Comparison of ENCODE assay signal across 11 mouse cellular contexts in the genomic region with DNA sequence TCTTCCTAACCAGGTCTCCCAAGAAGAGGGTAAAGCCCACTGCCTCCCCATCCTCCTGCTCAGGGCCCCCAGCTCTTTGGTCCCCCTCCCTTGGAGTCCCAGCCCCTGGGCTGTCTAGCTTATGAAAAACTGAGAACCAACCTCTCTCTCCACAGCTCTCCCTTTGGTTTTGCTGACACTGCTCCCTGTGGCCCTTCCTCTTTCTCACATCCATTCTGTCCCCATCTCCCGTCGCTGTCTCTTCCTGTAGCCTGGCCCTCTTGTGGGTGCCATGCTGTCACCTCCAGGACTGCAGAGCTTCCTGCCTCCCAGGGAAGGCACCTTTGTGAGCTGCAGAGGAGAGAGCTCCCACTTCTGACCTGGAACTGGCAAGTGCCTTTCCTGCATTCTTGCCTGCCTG. TPM values are rescaled to one million over a fixed set of nuclear protein-coding genes. Genes with fewer than 3 reads are reported as not detected.
DNase-seq lines count a peak whose midpoint lies in the region; ATAC-seq lines count a peak whose summit lies in the region.
"Had no signal": no experiment of that assay in that cellular context is flagged by ENCODE, and none has a peak within 500 bp of the region (broad histone marks: within the 10 kb centered on the region; RNA-seq: fewer than 3 reads in every experiment).

No protein-coding gene starts in this region.

- H3K4me2 ChIP-seq in heart, embryonic 12.5 days, result no peak overlapping the region
- no peak overlapping the region for H3K4me2 ChIP-seq in liver, embryonic 12.5 days
- no peak overlapping the region for H3K4me2 ChIP-seq in liver, embryonic 11.5 days
- H3K4me2 ChIP-seq in liver, embryonic 16.5 days (ENCODE audit: low read depth, low read length), result no peak overlapping the region

- 40% methylated on average over 2 of the region's 2 CpGs for WGBS in heart, embryonic 12.5 days
- 23% methylated on average over 2 of the region's 2 CpGs for WGBS in liver, embryonic 12.5 days (ENCODE audit: insufficient replicate concordance)
- 15% methylated on average over 2 of the region's 2 CpGs for WGBS in liver, embryonic 11.5 days
- 11% methylated on average over 2 of the region's 2 CpGs for WGBS in liver, embryonic 16.5 days (ENCODE audit: insufficient replicate concordance)

- no peak for DNase-seq in heart, postnatal 14 days
- DNase-seq in liver, embryonic 11.5 days (ENCODE audit: low spot score), result no peak
- DNase-seq in right cerebral cortex, postnatal 14 days, result no peak
- DNase-seq: adrenal gland, adult 2 months; gastrocnemius, postnatal 36 days; thymus, adult 2 months had no signal

- intact Hi-C loops in heart, postnatal 14 days (cut with DNase I), result loop anchor here (5.0 kb wide), 1 partner anchor 34 kb away; no protein-coding TSS in a partner anchor

- no peaks in the 10 kb centered on the region for H3K9me3 ChIP-seq in heart, embryonic 12.5 days (replicated peaks)
- no peaks in the 10 kb centered on the region for H3K9me3 ChIP-seq in liver, embryonic 12.5 days (replicated peaks)
- no peaks in the 10 kb centered on the region for H3K9me3 ChIP-seq in liver, embryonic 11.5 days (ENCODE audit: control insufficient read depth, low read length)
- H3K9me3 ChIP-seq in liver, embryonic 16.5 days (replicated peaks; ENCODE audit: control insufficient read depth, low read length), result no peaks in the 10 kb centered on the region

- peak overlapping the region; percentile 67 for H3K27ac ChIP-seq in heart, embryonic 12.5 days (ENCODE audit: poor library complexity, severe bottlenecking)
- H3K27ac ChIP-seq in liver, embryonic 12.5 days, result peak overlapping the region; percentile 41; the same call in 1 of the 2 replicates
- H3K27ac ChIP-seq in liver, embryonic 11.5 days (ENCODE audit: low read depth, low read length), result no peak overlapping the region
- peak overlapping the region; percentile 39; the same call in 1 of the 2 replicates for H3K27ac ChIP-seq in brown adipose tissue, adult 24 weeks (replicated peaks; ENCODE audit: low read depth, low read length)
- 0 out of 2 replicates have a peak overlapping the region, but pooled peaks have one; percentile 14 for H3K27ac ChIP-seq in liver, embryonic 16.5 days (ENCODE audit: low read length)

- peaks cover 89% of the 10 kb centered on the region for H3K4me1 ChIP-seq in heart, embryonic 12.5 days (replicated peaks)
- H3K4me1 ChIP-seq in liver, embryonic 12.5 days, result peaks cover 64% of the 10 kb centered on the region
- peaks cover 55% of the 10 kb centered on the region for H3K4me1 ChIP-seq in liver, embryonic 11.5 days (replicated peaks; ENCODE audit: control insufficient read depth, insufficient read depth, low read length)
- H3K4me1 ChIP-seq in brown adipose tissue, adult 24 weeks (ENCODE audit: control insufficient read depth, insufficient read depth, insufficient read length, low read length), result peaks cover 36% of the 10 kb centered on the region
- peaks cover 44% of the 10 kb centered on the region for H3K4me1 ChIP-seq in liver, embryonic 16.5 days (ENCODE audit: control insufficient read depth, low read depth, low read length)

- H3K4me3 ChIP-seq in heart, embryonic 12.5 days, result no peak overlapping the region
- H3K4me3 ChIP-seq in liver, embryonic 12.5 days, result no peak overlapping the region
- no peak overlapping the region for H3K4me3 ChIP-seq in liver, embryonic 11.5 days (ENCODE audit: low read depth, low read length)
- no peak overlapping the region for H3K4me3 ChIP-seq in brown adipose tissue, adult 24 weeks (ENCODE audit: insufficient read depth, low read depth, low read length)
- H3K4me3 ChIP-seq in liver, embryonic 16.5 days (ENCODE audit: low read depth, low read length), result no peak overlapping the region

- peaks cover 5% of the 10 kb centered on the region for H3K36me3 ChIP-seq in heart, embryonic 12.5 days
- peaks cover 16% of the 10 kb centered on the region; the same call in 1 of the 2 replicates for H3K36me3 ChIP-seq in liver, embryonic 12.5 days
- H3K36me3 ChIP-seq in liver, embryonic 11.5 days (ENCODE audit: control insufficient read depth, insufficient read depth, low read length), result 0 out of 2 replicates have a peak, but pooled peaks cover 2% of the 10 kb centered on the region
- H3K36me3 ChIP-seq in liver, embryonic 16.5 days (ENCODE audit: control insufficient read depth, insufficient read depth), result no peaks in the 10 kb centered on the region

- no peaks in the 10 kb centered on the region for H3K27me3 ChIP-seq in heart, embryonic 12.5 days (replicated peaks)
- H3K27me3 ChIP-seq in liver, embryonic 12.5 days (replicated peaks), result no peaks in the 10 kb centered on the region
- no peaks in the 10 kb centered on the region for H3K27me3 ChIP-seq in liver, embryonic 11.5 days (replicated peaks; ENCODE audit: control insufficient read depth, insufficient read depth, low read length)
- H3K27me3 ChIP-seq in liver, embryonic 16.5 days (ENCODE audit: control insufficient read depth, insufficient read depth, low read depth, low read length), result no peaks in the 10 kb centered on the region

- H3K9ac ChIP-seq in heart, embryonic 12.5 days, result 0 out of 2 replicates have a peak overlapping the region, but pooled peaks have one; percentile 43
- H3K9ac ChIP-seq in liver, embryonic 12.5 days, result 0 out of 2 replicates have a peak overlapping the region, but pooled peaks have one; percentile 5
- no peak overlapping the region for H3K9ac ChIP-seq in liver, embryonic 11.5 days (ENCODE audit: low read depth, low read length)
- H3K9ac ChIP-seq in liver, embryonic 16.5 days (ENCODE audit: low read depth, low read length), result no peak overlapping the region

- no peak for ATAC-seq in heart, embryonic 12.5 days (ENCODE audit: insufficient number of reproducible peaks, low FRiP score)
- no peak for ATAC-seq in liver, embryonic 12.5 days
- no peak for ATAC-seq in liver, embryonic 11.5 days (replicated peaks; ENCODE audit: low FRiP score)
- ATAC-seq in liver, embryonic 16.5 days (ENCODE audit: low read depth), result no peak
- ATAC-seq: forebrain, embryonic 16.5 days had no signal

RNA-seq across cellular contexts. Expression of a gene that starts 14.8 kb away (rescaled TPM):
- 24.1 and 24.2 TPM in 2 replicates for polyA plus RNA-seq in heart, embryonic 12.5 days (2016; fragmentation: Nextera tagmentation; extraction: Ambion mirVana)
- total RNA-seq in heart, postnatal 14 days (2021), result 10 to 100 TPM; 47.6 to 50.0 TPM
- 19.0 and 19.5 TPM in 2 replicates for polyA plus RNA-seq in liver, embryonic 12.5 days (2016; fragmentation: Nextera tagmentation; extraction: Ambion mirVana)
- 22.9 and 24.1 TPM in 2 replicates for polyA plus RNA-seq in liver, embryonic 11.5 days (2014; fragmentation: Nextera tagmentation; extraction: Ambion mirVana)
- polyA plus RNA-seq in brown adipose tissue, adult 24 weeks (2012; ENCODE audit: insufficient read depth, insufficient read length, missing spikeins), result 12.4 and 17.4 TPM in 2 replicates
- 7.7 and 10.5 TPM in 2 replicates for polyA plus RNA-seq in liver, embryonic 16.5 days (2015; fragmentation: Nextera tagmentation; extraction: Ambion mirVana)

Comparison
In these comparisons a context has a peak if more than half of its experiments do, and no peak if none do; other contexts are left out.
1. H3K9ac ChIP-seq: peak in heart, embryonic 12.5 days (single experiment) and liver, embryonic 12.5 days (single experiment); none in liver, embryonic 11.5 days (single experiment) and liver, embryonic 16.5 days (single experiment).